Mouse (Mus musculus): ENCODE data around the gene Gm20855. TPM values are rescaled to one million over a fixed set of nuclear protein-coding genes. Genes with fewer than 3 reads are reported as not detected.

The Gm20855 gene
- not detected in 2 replicates for polyA plus RNA-seq (2012; rRNA removed; ENCODE audit: low replicate concordance)

GRCm38 (mm10) chrY:35131733-35132132 is at the start of gene Gm20855:
Gm20855 (minus strand) TSS chrY:35131833.

